Mouse (Mus musculus): ENCODE data around the gene Prok1. TPM values are rescaled to one million over a fixed set of nuclear protein-coding genes. Genes with fewer than 3 reads are reported as not detected.

Gene Prok1
- total and polyA plus RNA-seq, 3 experiments: 0.04 to 0.11 TPM; not detected in 1

DNA sequence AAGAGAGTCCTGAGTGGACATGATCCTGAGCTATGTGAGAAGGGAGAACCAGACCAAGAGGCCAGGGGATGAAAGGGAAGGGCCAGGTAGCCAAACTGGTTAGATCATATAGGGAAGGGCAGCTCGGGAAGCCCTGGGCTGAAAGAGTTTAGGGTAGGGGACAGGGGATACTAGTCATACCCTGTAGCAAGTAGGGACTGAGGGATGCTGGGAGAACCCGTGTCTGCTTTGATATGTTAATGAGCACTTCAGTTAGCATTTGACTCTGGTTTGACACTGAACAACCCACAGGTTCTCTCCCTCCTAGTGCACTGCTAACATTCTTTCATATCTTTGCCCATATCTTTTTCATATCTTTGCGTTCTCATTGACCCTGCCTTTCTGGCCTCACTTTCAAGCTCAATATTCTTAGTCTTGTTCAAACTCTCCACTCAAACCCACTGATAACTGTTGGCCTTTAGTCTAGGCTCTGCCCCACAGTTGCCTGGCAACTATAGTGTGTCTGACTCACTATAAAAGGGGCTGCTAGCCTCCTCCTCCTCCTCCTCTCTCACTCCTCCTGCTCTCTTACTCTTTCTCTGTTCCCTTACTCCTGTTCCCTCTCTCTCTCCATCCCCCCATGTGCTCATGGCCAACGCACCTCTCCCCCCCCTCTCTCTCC is 32.9 kb downstream of the Prok1 start:
- H3K36me3 ChIP-seq (replicated peaks): no peaks in the 10 kb centered on the region
- ATAC-seq (ENCODE audit: extremely low read depth, insufficient number of reproducible peaks, low FRiP score, poor library complexity, severe bottlenecking): no peak
- no peaks in the 10 kb centered on the region for H3K4me1 ChIP-seq (ENCODE audit: insufficient read depth, low read depth, low read length)
- DNase-seq (ENCODE audit: low spot score): no peak
- no peaks in the 10 kb centered on the region for H3K9me3 ChIP-seq (replicated peaks)
- peaks cover 3% of the 10 kb centered on the region; the same call in 1 of the 2 replicates for H3K27me3 ChIP-seq (ENCODE audit: insufficient read depth, low read length)
- TF ChIP-seq GATA2 (IDR thresholded peaks at IDR 0.05; ENCODE audit: borderline replicate concordance, low read depth, low read length) (no peak), TAL1 (conservative IDR thresholded peaks at IDR 0.05; ENCODE audit: low read depth, low read length) (no peak)
- H3K4me3 ChIP-seq (ENCODE audit: low read depth, low read length): no peak overlapping the region

DNA sequence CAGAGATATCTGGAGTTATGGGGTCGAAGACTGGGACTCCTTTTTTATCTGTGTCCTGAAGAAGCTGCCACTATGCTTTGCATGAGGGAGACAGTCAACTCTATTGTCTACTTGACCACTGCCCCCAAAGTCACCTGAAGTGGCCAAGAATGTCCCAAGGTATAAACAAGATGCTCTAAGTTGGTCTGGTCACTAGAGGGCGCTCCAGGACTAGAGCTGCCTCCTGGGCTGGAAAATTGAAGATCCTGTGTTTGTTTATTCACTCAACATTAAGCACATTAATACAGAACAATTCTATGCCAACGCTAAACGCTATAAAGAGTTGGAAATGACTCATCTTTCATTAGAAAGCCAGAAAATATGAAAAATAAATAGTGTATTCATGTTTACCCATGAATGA is 33.5 kb downstream of the Prok1 start:
- ATAC-seq (ENCODE audit: extremely low read depth, insufficient number of reproducible peaks, low FRiP score, poor library complexity, severe bottlenecking) (no peak), DNase-seq (ENCODE audit: low spot score) (peak; percentile 30)
- Histone ChIP-seq H3K27me3 (ENCODE audit: insufficient read depth, low read length) (peaks cover 6% of the 10 kb centered on the region; the same call in 1 of the 2 replicates), H3K9me3 (replicated peaks) (no peaks in the 10 kb centered on the region), H3K36me3 (replicated peaks) (no peaks in the 10 kb centered on the region), H3K4me3 (ENCODE audit: low read depth, low read length) (no peak overlapping the region), H3K4me1 (ENCODE audit: insufficient read depth, low read depth, low read length) (no peaks in the 10 kb centered on the region)
- no peak for TF ChIP-seq POLR2AphosphoS5 (IDR thresholded peaks at IDR 0.05; ENCODE audit: insufficient replicate concordance, low read depth, low read length)
- TF ChIP-seq CTCF (IDR thresholded peaks at IDR 0.05; ENCODE audit: low read depth, low read length): peak; percentile 48

DNA sequence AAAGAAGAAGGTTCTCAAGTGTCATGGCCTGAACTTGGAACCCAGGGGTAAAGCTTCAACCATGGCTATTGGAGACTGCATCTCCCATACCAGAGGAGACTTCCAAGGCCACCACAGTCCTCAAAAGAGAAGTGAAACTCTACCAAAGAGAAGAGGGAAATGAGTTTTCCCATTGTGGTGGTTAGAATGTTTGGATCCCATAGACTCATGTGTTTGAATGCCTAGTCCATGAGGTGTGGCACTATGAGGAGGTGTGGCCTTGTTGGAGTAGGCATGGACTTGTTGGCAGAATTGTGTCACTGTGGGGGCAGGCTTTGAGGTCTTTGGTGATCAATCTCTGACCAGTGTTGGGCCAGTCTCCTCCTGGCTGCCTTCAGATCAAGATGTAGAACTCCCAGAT is 34.3 kb downstream of the Prok1 start:
- TF ChIP-seq POLR2AphosphoS5 (IDR thresholded peaks at IDR 0.05; ENCODE audit: insufficient replicate concordance, low read depth, low read length) (no peak), CTCF (IDR thresholded peaks at IDR 0.05; ENCODE audit: low read depth, low read length) (no peak), GATA2 (IDR thresholded peaks at IDR 0.05; ENCODE audit: borderline replicate concordance, low read depth, low read length) (no peak), TAL1 (conservative IDR thresholded peaks at IDR 0.05; ENCODE audit: low read depth, low read length) (no peak), GATA1 (IDR thresholded peaks at IDR 0.05; ENCODE audit: borderline replicate concordance, low read length) (no peak)
- Histone ChIP-seq H3K27me3 (ENCODE audit: insufficient read depth, low read length) (peaks cover 7% of the 10 kb centered on the region; the same call in 1 of the 2 replicates), H3K4me1 (ENCODE audit: insufficient read depth, low read depth, low read length) (no peaks in the 10 kb centered on the region), H3K9me3 (replicated peaks) (no peaks in the 10 kb centered on the region), H3K4me3 (ENCODE audit: low read depth, low read length) (no peak overlapping the region), H3K36me3 (replicated peaks) (no peaks in the 10 kb centered on the region)
- DNase-seq (ENCODE audit: low spot score) (no peak), ATAC-seq (ENCODE audit: extremely low read depth, insufficient number of reproducible peaks, low FRiP score, poor library complexity, severe bottlenecking) (no peak)

DNA sequence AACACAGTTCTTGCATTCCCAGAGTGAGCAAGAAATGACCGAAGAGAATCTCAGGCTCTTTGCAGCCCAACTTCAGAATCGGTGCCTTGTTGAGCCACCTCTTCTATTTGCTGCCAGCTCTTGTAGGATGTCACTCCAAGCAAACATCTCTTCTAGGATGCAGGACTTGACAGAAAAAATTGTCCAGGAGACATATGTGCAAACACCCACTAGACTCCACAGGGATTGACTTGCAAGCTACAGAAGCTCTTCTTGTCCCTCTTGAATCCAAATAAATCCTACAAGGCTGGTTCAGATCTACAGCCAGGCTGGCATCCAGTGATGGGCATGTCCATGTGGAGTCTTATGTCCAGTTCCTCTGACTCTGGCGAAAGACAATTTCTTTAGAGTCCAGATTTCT is 35.1 kb downstream of the Prok1 start:
- DNase-seq (ENCODE audit: low spot score): no peak
- no peaks in the 10 kb centered on the region for H3K36me3 ChIP-seq (replicated peaks)
- H3K9me3 ChIP-seq (replicated peaks): no peaks in the 10 kb centered on the region
- no peaks in the 10 kb centered on the region for H3K4me1 ChIP-seq (ENCODE audit: insufficient read depth, low read depth, low read length)
- H3K4me3 ChIP-seq (ENCODE audit: low read depth, low read length): no peak overlapping the region
- ATAC-seq (ENCODE audit: extremely low read depth, insufficient number of reproducible peaks, low FRiP score, poor library complexity, severe bottlenecking): no peak
- peaks cover 10% of the 10 kb centered on the region; the same call in 1 of the 2 replicates for H3K27me3 ChIP-seq (ENCODE audit: insufficient read depth, low read length)
- no peak for TF ChIP-seq TAL1 (conservative IDR thresholded peaks at IDR 0.05; ENCODE audit: low read depth, low read length)
- no peak for TF ChIP-seq GATA2 (IDR thresholded peaks at IDR 0.05; ENCODE audit: borderline replicate concordance, low read depth, low read length)
- TF ChIP-seq CTCF (IDR thresholded peaks at IDR 0.05; ENCODE audit: low read depth, low read length): no peak
- no peak for TF ChIP-seq GATA1 (IDR thresholded peaks at IDR 0.05; ENCODE audit: borderline replicate concordance, low read length)

DNA sequence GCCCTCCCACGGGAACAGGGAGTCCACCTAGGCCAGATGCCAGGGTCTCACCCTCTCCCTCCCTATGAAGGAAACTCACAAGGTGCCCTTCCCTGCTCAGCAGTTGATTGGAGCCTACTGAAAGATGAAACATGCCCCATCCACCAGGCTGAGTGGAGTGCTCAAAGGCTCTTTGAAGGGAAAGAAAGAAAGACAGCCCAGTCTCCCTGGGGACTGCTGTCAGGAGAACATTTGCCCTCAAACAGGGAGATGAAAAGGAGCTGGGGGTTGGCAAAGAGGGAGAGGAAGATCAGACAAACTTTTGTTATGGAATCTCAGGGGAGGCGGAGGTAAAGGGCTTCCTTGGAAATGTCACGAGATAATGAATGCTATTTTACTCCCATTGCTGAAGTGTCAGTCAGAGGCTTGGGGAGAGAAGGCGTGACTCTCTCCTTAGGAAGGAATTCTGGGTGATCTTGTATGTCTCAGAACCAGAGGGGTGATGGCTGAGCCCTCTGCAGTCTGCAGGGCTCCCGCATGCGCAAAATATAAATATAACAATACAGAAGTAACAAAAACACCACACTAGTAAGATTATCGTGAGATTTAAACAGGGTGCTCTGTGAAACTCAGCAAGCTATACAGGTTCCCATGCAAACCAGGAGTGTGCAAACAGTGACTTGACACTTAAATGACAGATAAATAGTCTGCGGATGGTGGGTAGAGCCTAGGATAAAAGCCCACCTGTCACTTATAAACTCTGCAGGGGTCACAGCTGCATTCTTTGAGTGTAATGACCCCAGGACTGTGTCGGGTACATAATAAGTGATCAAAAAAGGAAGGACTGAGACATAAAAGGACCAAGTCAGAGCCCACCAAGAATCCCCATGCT is 38.0 kb downstream of the Prok1 start:
- no peak for DNase-seq (ENCODE audit: low spot score)
- Histone ChIP-seq H3K36me3 (replicated peaks) (no peaks in the 10 kb centered on the region), H3K4me1 (ENCODE audit: insufficient read depth, low read depth, low read length) (no peaks in the 10 kb centered on the region), H3K9me3 (replicated peaks) (no peaks in the 10 kb centered on the region), H3K27me3 (ENCODE audit: insufficient read depth, low read length) (peaks cover 7% of the 10 kb centered on the region; the same call in 1 of the 2 replicates), H3K4me3 (ENCODE audit: low read depth, low read length) (no peak overlapping the region)
- TF ChIP-seq GATA2 (IDR thresholded peaks at IDR 0.05; ENCODE audit: borderline replicate concordance, low read depth, low read length) (no peak), POLR2AphosphoS5 (IDR thresholded peaks at IDR 0.05; ENCODE audit: insufficient replicate concordance, low read depth, low read length) (no peak), TAL1 (conservative IDR thresholded peaks at IDR 0.05; ENCODE audit: low read depth, low read length) (no peak), CTCF (IDR thresholded peaks at IDR 0.05; ENCODE audit: low read depth, low read length) (no peak), GATA1 (IDR thresholded peaks at IDR 0.05; ENCODE audit: borderline replicate concordance, low read length) (no peak)
- ATAC-seq (ENCODE audit: extremely low read depth, insufficient number of reproducible peaks, low FRiP score, poor library complexity, severe bottlenecking): no peak

DNA sequence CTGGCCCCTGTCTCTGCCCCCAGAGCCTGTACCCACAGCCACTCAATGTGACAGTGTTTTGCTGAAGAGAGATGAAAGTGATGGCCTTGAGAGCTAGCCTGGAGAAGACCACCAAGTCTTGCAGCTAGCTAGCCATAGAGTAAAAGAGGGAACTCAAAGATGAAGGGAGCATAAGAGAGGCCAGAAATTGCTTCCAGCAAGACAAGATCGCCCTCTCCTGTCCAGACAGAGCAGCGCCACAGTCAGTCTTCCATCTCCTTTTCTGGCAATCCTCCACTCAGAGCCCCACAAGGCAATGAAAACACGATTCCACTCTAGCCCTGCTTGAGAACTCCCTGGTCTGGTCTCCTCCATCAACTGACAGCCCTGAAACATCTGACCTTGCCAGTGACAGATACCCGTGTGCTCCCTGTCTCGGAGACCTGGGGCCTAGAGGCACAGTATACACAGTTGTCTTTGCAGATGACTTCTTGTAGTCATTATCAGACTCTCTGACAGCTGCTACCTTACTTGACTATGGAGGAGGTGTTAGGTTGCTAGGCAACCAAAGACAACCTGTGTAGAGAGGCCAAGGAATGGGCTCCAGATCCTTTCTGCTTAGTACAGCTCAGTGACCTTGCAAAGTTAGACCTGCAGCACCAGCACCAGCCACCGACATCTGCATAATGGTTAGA is 51.1 kb downstream of the Prok1 start:
- ATAC-seq (ENCODE audit: extremely low read depth, insufficient number of reproducible peaks, low FRiP score, poor library complexity, severe bottlenecking) (no peak), DNase-seq (ENCODE audit: low spot score) (no peak)
- TF ChIP-seq POLR2AphosphoS5 (IDR thresholded peaks at IDR 0.05; ENCODE audit: insufficient replicate concordance, low read depth, low read length): no peak
- Histone ChIP-seq H3K27me3 (ENCODE audit: insufficient read depth, low read length) (no peaks in the 10 kb centered on the region), H3K9me3 (replicated peaks) (no peaks in the 10 kb centered on the region), H3K4me1 (ENCODE audit: insufficient read depth, low read depth, low read length) (no peaks in the 10 kb centered on the region), H3K4me3 (ENCODE audit: low read depth, low read length) (no peak overlapping the region), H3K36me3 (replicated peaks) (no peaks in the 10 kb centered on the region)

Measured in G1E (cell line).